Mouse (Mus musculus) heart, postnatal 0 days (tissue): ENCODE measurements around the gene Tmem184b. TPM values are rescaled to one million over a fixed set of nuclear protein-coding genes. Genes with fewer than 3 reads are reported as not detected.

Source experiments
- ATAC-seq: fragments of 200-750 bp; cut with Nextera tagmentation; 2 replicates; pipeline ENCODE4 v1.8.0; 2017; ENCODE audit warnings: low read depth, moderate number of reproducible peaks, moderate library complexity; ENCODE audit not compliant: insufficient read depth
- DNase-seq: peaks from one replicate; pipeline ENCODE4 v3.0.0-alpha.2; 2016; ENCODE audit warnings: low spot score
- H3K27ac ChIP-seq: fragments of 300-500 bp; sonication (generic); 2 replicates; pipeline ENCODE4 v1.5.1; 2014; ENCODE audit warnings: low read depth, mild to moderate bottlenecking
- H3K27me3 ChIP-seq: fragments of 300-500 bp; sonication (generic); 2 replicates; pipeline ENCODE4 v1.6.1; 2014; ENCODE audit warnings: low read length, mixed read lengths; ENCODE audit not compliant: control insufficient read depth, insufficient read depth
- H3K36me3 ChIP-seq: fragments of 300-500 bp; sonication (generic); replicated peaks from 2 replicates; pipeline ENCODE4 v1.6.1; 2014; ENCODE audit warnings: low read length, mixed read lengths; ENCODE audit not compliant: control insufficient read depth, insufficient read depth
- H3K4me1 ChIP-seq: fragments of 300-500 bp; sonication (generic); 2 replicates; pipeline ENCODE4 v1.6.1; 2014; ENCODE audit warnings: antibody characterized with exemption; ENCODE audit not compliant: control insufficient read depth, insufficient read depth
- H3K4me2 ChIP-seq: fragments of 300-500 bp; sonication (generic); 2 replicates; pipeline ENCODE4 v1.6.1; 2014; ENCODE audit warnings: low read depth, mild to moderate bottlenecking, low read length, moderate library complexity
- H3K4me3 ChIP-seq: fragments of 300-500 bp; sonication (generic); 2 replicates; pipeline ENCODE4 v1.5.1; 2014; ENCODE audit warnings: low read depth, low read length
- H3K9ac ChIP-seq: fragments of 300-500 bp; sonication (generic); replicated peaks from 2 replicates; pipeline ENCODE4 v1.6.1; 2014; ENCODE audit warnings: low read depth, low read length, mixed read lengths
- H3K9me3 ChIP-seq: fragments of 300-500 bp; sonication (generic); replicated peaks from 2 replicates; pipeline ENCODE4 v1.6.1; 2016; ENCODE audit warnings: low read length; ENCODE audit not compliant: control insufficient read depth
- CTCF ChIP-seq: IDR thresholded peaks from 2 replicates; pipeline ENCODE4 v1.5.1; 2016; ENCODE audit warnings: antibody characterized with exemption, control low read depth, low read depth
- EP300 ChIP-seq: IDR thresholded peaks from 2 replicates; pipeline ENCODE4 v1.6.1; 2016; ENCODE audit warnings: antibody characterized with exemption, low read depth
- WGBS: fragments of 180-500 bp; shearing (Covaris S2); extraction: QIAGEN DNeasy Blood & Tissue Kit; methylation state at CpG from one replicate; pipeline ENCODE4 v1.1.7; 2014; 5-methylcytosine and 5-hydroxymethylcytosine counted together
- polyA plus RNA-seq: library from polyadenylated mRNA; unstranded; fragments of >200 nt; fragmentation: Nextera tagmentation; extraction: Ambion mirVana; gene quantifications from 2 replicates; pipeline ENCODE4 v1.2.1, GENCODE M21; 2015
- total RNA-seq: library from RNA; depleted of rRNA; stranded (reverse); fragments of >200 nt; gene quantifications from 2 replicates; pipeline ENCODE4 v1.2.3, GENCODE M21; 2014; ENCODE audit warnings: low replicate concordance

Tmem184b gene
- total and polyA plus RNA-seq, 2 experiments from 2014 or later: 31.8 to 70.6 TPM

- H3K9me3 ChIP-seq: no peaks in the 10 kb centered on the region
- no peaks in the 10 kb centered on the region for H3K4me1 ChIP-seq
- 61% methylated on average over 4 of the region's 4 CpGs for WGBS
- H3K27ac ChIP-seq: no peak overlapping the region
- no peak overlapping the region for H3K9ac ChIP-seq
- no peak overlapping the region for H3K4me3 ChIP-seq
- H3K4me2 ChIP-seq: no peak overlapping the region
- DNase-seq (no peak), ATAC-seq (0 out of 2 replicates have a peak, but pooled peaks have one; percentile 28)
- H3K36me3 ChIP-seq: no peaks in the 10 kb centered on the region
- H3K27me3 ChIP-seq: no peaks in the 10 kb centered on the region
- no peak for TF ChIP-seq CTCF
- no peak for TF ChIP-seq EP300
Observed at GRCm38 (mm10) chr15:79333409-79333808, 70.0 kb downstream of the Tmem184b start.

- Histone ChIP-seq H3K9me3 (no peaks in the 10 kb centered on the region), H3K36me3 (no peaks in the 10 kb centered on the region), H3K27ac (no peak overlapping the region), H3K4me2 (no peak overlapping the region), H3K4me3 (no peak overlapping the region), H3K4me1 (peaks cover 20% of the 10 kb centered on the region), H3K9ac (no peak overlapping the region), H3K27me3 (no peaks in the 10 kb centered on the region)
- no peak for ATAC-seq
- no peak for TF ChIP-seq EP300
- no peak for TF ChIP-seq CTCF
- WGBS: 69% methylated on average over 4 of the region's 4 CpGs
- DNase-seq: no peak
Observed at GRCm38 (mm10) chr15:79330521-79330920, 72.8 kb downstream of the Tmem184b start.

GRCm38 (mm10) chr15:79329979-79330363 is 73.4 kb downstream of the Tmem184b start:
- DNase-seq: no peak
- no peak for ATAC-seq
- no peaks in the 10 kb centered on the region for H3K27me3 ChIP-seq
- TF ChIP-seq CTCF (no peak), EP300 (no peak)
- no peaks in the 10 kb centered on the region for H3K9me3 ChIP-seq
- WGBS: 85% methylated on average over 6 of the region's 6 CpGs
- H3K27ac ChIP-seq: no peak overlapping the region
- no peaks in the 10 kb centered on the region for H3K36me3 ChIP-seq
- no peak overlapping the region for H3K4me3 ChIP-seq
- peaks cover 25% of the 10 kb centered on the region for H3K4me1 ChIP-seq
- H3K4me2 ChIP-seq: no peak overlapping the region
- H3K9ac ChIP-seq: no peak overlapping the region

- Histone ChIP-seq H3K4me1 (peaks cover 30% of the 10 kb centered on the region), H3K27me3 (no peaks in the 10 kb centered on the region), H3K9me3 (no peaks in the 10 kb centered on the region), H3K9ac (no peak overlapping the region), H3K36me3 (no peaks in the 10 kb centered on the region), H3K4me3 (no peak overlapping the region), H3K27ac (no peak overlapping the region), H3K4me2 (no peak overlapping the region)
- ATAC-seq (no peak), DNase-seq (no peak)
- 97% methylated on average over 6 of the region's 6 CpGs for WGBS
- TF ChIP-seq CTCF (no peak; the same call in 1 of the 2 replicates), EP300 (no peak)
Observed at GRCm38 (mm10) chr15:79329346-79329978, 73.9 kb downstream of the Tmem184b start.

GRCm38 (mm10) chr15:79328939-79329275 is 74.5 kb downstream of the Tmem184b start:
- Histone ChIP-seq H3K4me1 (peaks cover 35% of the 10 kb centered on the region), H3K4me3 (no peak overlapping the region), H3K27me3 (no peaks in the 10 kb centered on the region), H3K27ac (no peak overlapping the region), H3K9ac (no peak overlapping the region), H3K4me2 (peak overlapping the region; percentile 77; the same call in 1 of the 2 replicates), H3K9me3 (no peaks in the 10 kb centered on the region), H3K36me3 (no peaks in the 10 kb centered on the region)
- TF ChIP-seq CTCF: no peak
- no peak for TF ChIP-seq EP300
- DNase-seq: no peak
- WGBS: 84% methylated on average over 4 of the region's 4 CpGs
- no peak for ATAC-seq
